Mouse (Mus musculus): ENCODE data around the gene Kcna3.

Kcna3 gene

DNA sequence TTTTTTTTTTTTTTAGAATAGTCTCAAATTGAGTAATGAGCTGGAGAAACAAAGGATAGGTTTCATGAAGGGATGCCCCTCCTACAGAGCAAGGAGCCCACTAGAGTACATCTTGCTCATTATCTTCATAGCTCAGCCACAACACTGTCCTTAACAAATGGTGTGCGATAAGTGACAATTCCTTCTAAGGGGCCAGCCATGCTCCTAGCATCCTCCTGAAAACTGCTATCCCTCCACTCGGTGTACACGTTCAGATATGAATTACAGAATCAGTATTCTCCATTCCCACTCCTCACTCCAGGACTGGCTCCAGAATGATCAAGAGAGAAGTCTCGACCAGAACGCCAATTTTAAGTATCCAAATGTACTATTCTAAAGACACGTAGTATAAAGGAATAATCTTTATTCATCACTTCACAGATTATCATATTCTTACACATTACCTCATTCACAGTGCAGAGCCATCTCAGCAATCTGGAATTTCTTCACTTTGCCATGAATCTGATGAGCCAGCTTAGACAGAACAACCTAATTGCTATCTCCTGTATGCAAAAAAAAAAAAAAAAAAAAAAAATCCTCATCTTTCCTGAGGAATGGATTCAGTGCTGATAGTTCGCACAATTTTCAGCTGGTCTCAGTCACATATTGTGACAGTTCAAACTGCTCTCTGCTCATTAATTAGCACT, 30.3 kb downstream of the Kcna3 start:
- DNase-seq = no peak

DNA sequence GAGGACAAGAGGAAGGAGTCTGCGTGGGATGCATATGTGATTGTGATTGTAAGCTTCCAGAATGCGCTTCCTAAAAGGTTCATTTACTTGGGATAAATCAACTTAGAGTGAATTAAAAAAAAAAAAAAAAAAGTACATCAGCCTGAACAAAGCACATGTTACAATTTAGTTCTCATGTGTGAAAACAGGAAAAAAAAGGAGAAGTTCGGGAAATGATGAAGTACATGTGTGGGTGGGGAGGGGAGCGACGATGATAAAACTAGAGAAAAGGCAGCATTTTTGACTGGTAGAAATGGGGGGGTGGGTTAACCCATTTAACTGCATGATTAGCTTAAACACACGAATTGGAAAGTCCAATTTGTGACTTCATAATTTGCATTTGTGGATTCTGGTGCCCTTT, 31.3 kb downstream of the Kcna3 start:
- no peak for DNase-seq

DNA sequence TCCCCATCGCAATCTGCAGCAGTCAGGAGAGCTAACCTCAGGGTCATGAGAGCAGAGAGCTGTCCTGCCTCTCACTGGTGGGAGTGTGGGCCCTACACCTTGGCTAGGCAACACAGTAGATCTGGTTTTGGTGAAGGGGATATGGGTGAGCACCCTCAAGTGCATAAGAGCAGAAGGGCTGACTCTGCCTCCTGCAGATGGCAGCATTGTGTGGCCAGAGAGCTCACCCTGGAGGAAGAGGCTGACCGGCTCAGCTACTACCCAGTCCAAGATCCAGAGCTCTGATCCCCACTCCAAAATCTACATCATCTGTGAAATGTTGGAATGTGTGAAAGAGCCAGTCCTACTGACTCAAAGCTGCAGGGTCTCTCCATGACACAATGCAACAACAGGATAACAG, 37.9 kb downstream of the Kcna3 start:
- no peak for DNase-seq

DNA sequence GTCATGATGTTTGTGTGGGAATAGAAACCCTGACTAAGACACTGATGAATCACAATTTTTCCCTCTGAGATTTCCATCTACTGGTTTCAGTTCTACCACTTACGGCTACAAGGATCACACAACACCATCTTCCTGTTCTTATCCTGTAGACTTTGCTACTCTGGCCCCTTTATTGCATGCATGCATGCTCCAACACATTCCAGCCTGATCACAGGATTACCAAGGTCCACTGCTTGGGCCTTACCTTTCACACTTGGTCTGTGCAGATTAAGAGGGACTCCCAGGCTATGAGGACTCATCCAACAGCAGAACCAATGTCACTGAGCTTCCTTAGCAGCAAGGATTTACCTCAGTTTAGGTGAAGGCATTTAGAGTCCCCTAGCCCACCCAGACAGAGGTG, 39.7 kb downstream of the Kcna3 start:
- no peak for DNase-seq

DNA sequence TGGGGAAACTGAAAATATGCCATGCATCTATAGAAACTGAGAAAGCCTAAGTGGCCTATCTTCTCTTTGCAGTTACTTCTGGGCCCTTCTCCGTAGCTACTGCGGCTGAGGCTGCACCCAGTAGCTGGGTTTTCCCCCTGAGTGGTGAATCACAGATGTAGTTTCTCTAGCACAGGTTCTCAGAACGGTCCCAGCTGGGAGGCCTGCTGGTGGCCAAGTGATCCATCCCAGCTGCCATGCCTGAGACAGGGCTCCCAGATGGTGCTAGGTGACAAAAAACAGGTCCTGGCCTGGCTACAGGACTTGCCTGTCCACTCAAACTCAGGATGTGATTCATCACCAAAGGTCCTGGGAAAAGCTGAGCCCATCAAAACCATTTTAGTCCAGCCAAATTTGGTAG, 40.7 kb downstream of the Kcna3 start:
- no peak for DNase-seq

DNA sequence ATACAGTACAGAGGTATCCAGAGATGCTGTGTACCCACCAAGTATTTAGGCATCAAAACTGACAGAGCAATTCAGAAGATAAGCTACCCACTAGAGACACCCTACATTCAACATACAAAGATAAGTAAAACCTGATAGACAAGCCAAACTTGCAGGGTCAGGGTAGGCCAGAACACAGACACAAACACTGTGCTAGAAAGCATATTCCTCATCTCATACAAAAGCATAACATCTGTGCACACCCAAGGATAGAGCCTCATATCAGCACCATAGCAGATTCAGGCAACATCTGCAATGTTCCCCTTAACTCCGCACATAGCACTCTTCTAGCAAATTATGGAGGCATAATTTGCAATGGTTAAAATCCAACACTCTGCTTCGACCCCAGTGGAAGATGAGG, 41.1 kb downstream of the Kcna3 start:
- DNase-seq = no peak

DNA sequence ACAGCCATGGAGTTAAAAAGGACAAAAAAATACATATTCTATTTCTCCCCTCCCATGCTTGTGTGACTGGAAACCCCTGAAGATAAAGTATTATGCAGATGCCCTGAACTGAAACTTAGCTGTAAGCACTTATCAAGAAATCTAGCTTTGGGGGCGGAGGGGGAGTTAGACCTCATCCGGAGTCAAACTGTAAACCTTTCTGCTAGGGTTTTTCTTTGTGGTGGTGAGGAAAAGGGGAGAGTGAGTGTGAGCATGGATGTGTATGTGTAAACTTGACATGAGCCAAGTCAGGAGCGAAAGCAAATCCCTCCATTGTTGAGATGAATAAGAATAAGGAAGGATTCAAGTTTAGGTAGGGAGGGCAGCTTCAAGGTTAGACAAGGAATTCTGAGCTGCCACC, 44.8 kb downstream of the Kcna3 start:
- no peak for DNase-seq

DNA sequence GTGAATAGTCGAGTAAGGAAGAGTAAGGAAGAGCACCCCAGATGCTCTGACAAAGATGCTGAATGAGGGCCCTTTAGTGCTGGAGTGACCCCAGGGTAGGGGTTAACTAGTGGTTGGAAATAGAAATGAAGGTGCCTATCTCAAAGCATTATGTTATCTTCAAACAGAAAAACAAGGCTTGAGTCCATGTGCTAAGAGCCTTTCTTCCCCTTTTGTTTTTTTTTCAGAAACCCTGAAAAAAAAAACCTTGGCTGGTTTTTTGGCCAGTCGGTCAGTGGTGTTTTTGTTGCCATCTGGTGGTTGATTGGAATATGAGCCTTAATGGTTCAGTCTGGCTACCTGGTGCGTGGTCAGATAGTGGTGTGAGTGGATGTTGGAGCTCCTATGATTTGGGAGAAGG, 45.3 kb downstream of the Kcna3 start:
- DNase-seq = no peak

DNA sequence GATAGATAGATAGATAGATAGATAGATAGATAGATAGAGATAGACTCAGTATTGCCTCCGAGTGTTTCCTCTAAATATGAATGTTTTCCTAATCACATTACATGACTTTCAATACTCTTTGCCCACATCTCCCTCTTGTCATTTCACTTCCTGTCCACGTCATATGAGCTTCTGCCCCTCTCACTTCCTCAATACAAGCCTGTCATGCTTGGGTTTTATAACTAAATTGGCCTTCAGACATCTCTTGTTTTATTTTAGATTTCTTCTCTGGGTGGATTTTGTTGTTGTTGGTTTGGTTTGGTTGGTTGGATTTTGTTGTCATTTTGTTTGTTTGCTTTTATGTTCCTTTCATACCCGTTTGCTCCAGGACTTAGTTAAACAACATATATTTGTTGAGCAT, 48.6 kb downstream of the Kcna3 start:
- no peak for DNase-seq

DNA sequence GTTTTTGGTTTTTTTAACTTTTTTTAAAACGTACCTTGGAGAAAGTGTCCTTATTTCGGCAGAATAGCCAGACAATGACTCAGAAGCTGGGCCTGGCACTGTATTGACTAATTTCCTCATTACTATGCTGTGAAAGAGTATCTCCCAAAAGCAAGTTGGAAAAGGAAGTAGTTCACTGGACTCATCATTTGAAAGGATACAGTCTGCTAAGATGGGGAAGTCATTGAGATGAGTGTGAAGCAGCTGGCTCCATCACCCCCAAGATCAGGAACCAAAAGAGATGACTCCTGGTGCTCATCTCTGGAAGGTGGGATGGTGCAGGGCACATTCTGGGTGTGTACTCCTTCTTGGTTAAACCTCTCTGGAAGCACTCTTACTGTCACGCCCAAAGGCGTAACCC, 51.4 kb downstream of the Kcna3 start:
- no peak for DNase-seq

All from kidney, adult 18-20 months (tissue).